Mouse (Mus musculus) liver, postnatal 0 days (tissue): ENCODE results near the gene Lypd4. TPM values are rescaled to one million over a fixed set of nuclear protein-coding genes. Genes with fewer than 3 reads are reported as not detected.
"Not testable (repeated sequence)": the region's sequence is repeated elsewhere in the genome, so short reads cannot be mapped to it uniquely, and the experiment has no call there.

Experiments used
- ATAC-seq: fragments of 200-750 bp; cut with Nextera tagmentation; 2 replicates; pipeline ENCODE4 v1.8.0; 2017; ENCODE audit warnings: mild to moderate bottlenecking, moderate library complexity
- DNase-seq: peaks from one replicate; pipeline ENCODE4 v3.0.0-alpha.2; 2016
- H3K27ac ChIP-seq: fragments of 300-500 bp; sonication (generic); 2 replicates; pipeline ENCODE4 v1.5.1; 2014; ENCODE audit warnings: antibody characterized with exemption, moderate library complexity, mild to moderate bottlenecking, low read depth
- H3K27me3 ChIP-seq: fragments of 300-500 bp; sonication (generic); 2 replicates; pipeline ENCODE4 v1.6.1; 2014; ENCODE audit warnings: low read length, control low read depth, mixed read lengths; ENCODE audit not compliant: insufficient read depth
- H3K36me3 ChIP-seq: fragments of 300-500 bp; sonication (generic); replicated peaks from 2 replicates; pipeline ENCODE4 v1.6.1; 2014; ENCODE audit warnings: mild to moderate bottlenecking, control low read depth, low read length, moderate library complexity, mixed read lengths; ENCODE audit not compliant: insufficient read depth
- H3K4me1 ChIP-seq: fragments of 300-500 bp; sonication (generic); 2 replicates; pipeline ENCODE4 v1.6.1; 2014; ENCODE audit warnings: antibody characterized with exemption, mild to moderate bottlenecking, control low read depth; ENCODE audit not compliant: insufficient read depth
- H3K4me2 ChIP-seq: fragments of 300-500 bp; sonication (generic); 2 replicates; pipeline ENCODE4 v1.6.1; 2014; ENCODE audit warnings: low read depth, mild to moderate bottlenecking, low read length, moderate library complexity, mixed read lengths
- H3K4me3 ChIP-seq: fragments of 300-500 bp; sonication (generic); 2 replicates; pipeline ENCODE4 v1.5.1; 2014; ENCODE audit warnings: low read depth, low read length
- H3K9ac ChIP-seq: fragments of 300-500 bp; sonication (generic); replicated peaks from 2 replicates; pipeline ENCODE4 v1.6.1; 2014; ENCODE audit warnings: mild to moderate bottlenecking, moderate library complexity
- H3K9me3 ChIP-seq: fragments of 300-500 bp; sonication (generic); 2 replicates; pipeline ENCODE4 v1.6.1; 2016; ENCODE audit warnings: mild to moderate bottlenecking, control low read depth, low read length, mixed read lengths
- CTCF ChIP-seq: sonication (generic); IDR thresholded peaks from 2 replicates; pipeline ENCODE4 v1.5.1; 2016; ENCODE audit warnings: antibody characterized with exemption, low read depth
- EP300 ChIP-seq: IDR thresholded peaks from 2 replicates; pipeline ENCODE4 v1.6.1; 2016; ENCODE audit warnings: antibody characterized with exemption, low read depth, mild to moderate bottlenecking
- WGBS: fragments of 180-500 bp; shearing (Covaris S2); extraction: QIAGEN DNeasy Blood & Tissue Kit; methylation state at CpG from one replicate; pipeline ENCODE4 v1.1.7; 2014; ENCODE audit not compliant: insufficient replicate concordance; 5-methylcytosine and 5-hydroxymethylcytosine counted together
- polyA plus RNA-seq: library from polyadenylated mRNA; unstranded; fragments of >200 nt; fragmentation: Nextera tagmentation; extraction: Ambion mirVana; gene quantifications from 2 replicates; pipeline ENCODE4 v1.2.1, GENCODE M21; 2015

Gene Lypd4
- polyA plus RNA-seq, 1 experiment from 2014 or later = not detected

DNA sequence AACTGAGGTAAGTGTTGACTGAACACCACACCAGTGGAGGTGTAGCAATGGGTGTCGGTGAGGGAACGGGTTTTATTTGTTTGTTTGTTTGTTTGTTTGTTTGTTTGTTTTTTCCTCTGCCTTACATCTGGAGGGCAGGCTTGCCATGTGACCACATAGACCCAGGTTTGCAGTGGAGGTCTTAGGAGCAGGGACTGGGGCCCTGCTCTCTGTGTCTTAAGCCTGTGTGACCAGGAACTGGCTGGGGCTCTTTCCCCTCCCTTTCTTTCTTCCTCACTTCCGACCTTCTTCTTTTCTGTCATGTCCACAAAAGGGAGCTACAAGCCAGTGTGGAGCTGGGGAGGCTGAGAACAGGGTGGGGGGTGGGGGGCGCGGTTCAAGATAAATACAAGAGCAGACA lies 28.2 kb upstream of the Lypd4 start:
- WGBS = 67% methylated on average over 5 of the region's 5 CpGs
- no peaks in the 10 kb centered on the region for H3K36me3 ChIP-seq
- peak overlapping the region; percentile 0; the same call in 1 of the 2 replicates for H3K4me2 ChIP-seq
- H3K27me3 ChIP-seq = no peaks in the 10 kb centered on the region
- DNase-seq (no peak), ATAC-seq (no peak)
- H3K27ac ChIP-seq = 0 out of 2 replicates have a peak overlapping the region, but pooled peaks have one; percentile 8
- H3K9ac ChIP-seq = 0 out of 2 replicates have a peak overlapping the region, but pooled peaks have one; percentile 4
- peak overlapping the region; percentile 29 for H3K4me3 ChIP-seq
- H3K4me1 ChIP-seq = peaks cover 9% of the 10 kb centered on the region
- TF ChIP-seq CTCF = no peak
- no peak for TF ChIP-seq EP300
- H3K9me3 ChIP-seq = no peaks in the 10 kb centered on the region

DNA sequence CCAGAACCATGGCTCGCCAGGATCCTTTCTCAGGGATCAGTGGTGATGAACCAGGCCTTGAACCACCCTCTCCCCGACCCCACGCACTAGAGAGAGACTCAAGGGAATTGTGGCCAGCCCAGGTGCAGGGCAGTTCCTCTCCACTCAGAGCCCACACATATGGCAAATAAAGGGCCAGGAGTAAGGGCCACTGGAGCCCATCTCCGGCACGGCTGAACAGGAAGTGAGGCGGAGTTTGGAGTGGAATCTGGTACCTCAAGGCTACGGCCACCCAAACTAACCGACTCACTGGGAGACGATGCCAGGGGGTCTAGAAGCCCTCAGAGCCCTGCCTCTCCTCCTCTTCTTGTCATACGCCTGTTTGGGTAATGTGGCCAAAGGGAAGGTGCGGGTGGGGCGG lies 27.5 kb upstream of the Lypd4 start, which contains the start of gene Cd79a:
Gene Cd79a, plus strand, starts transcription at position 158 of the 400 bp plus-strand sequence.
- Histone ChIP-seq H3K4me2 (peak within 1 kb of the TSS; percentile 0; the same call in 1 of the 2 replicates), H3K9me3 (no peaks in the 10 kb centered on the region), H3K36me3 (no peaks in the 10 kb centered on the region), H3K4me3 (peak within 1 kb of the TSS; percentile 29), H3K27ac (peak within 1 kb of the TSS; percentile 69), H3K27me3 (no peaks in the 10 kb centered on the region), H3K4me1 (peaks cover 5% of the 10 kb centered on the region; the same call in 1 of the 2 replicates), H3K9ac (0 out of 2 replicates have a peak within 1 kb of the TSS, but pooled peaks have one; percentile 4)
- peak; percentile 62 for DNase-seq
- TF ChIP-seq EP300 (peak; percentile 17; the same call in 1 of the 2 replicates), CTCF (no peak)
- ATAC-seq = peak; percentile 54
- 57% methylated on average over 12 of the region's 12 CpGs for WGBS

DNA sequence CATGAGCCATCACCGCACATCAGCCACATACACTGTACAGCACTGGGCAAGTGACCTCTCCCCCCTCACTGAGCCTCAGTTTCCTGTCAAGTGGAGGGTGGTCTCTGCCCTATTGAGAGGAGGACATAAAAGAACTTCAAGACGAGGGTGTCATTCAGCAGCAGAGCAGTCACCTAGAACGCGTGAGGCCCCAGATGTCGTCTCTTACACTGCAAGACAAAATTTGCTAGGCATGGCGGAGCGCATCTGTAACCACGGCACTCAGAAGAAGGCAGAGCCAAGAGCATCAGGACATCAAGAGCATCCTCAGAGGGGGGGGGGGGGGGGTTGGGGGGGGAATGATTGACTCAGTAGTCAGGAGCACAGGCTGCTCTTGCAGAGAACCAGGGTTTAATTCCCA lies 26.5 kb upstream of the Lypd4 start:
- no peak for TF ChIP-seq CTCF
- TF ChIP-seq EP300 = no peak
- H3K36me3 ChIP-seq = 0 out of 2 replicates have a peak, but pooled peaks cover under 1% of the 10 kb centered on the region
- H3K9ac ChIP-seq = no peak overlapping the region
- 0 out of 2 replicates have a peak, but pooled peaks cover 2% of the 10 kb centered on the region for H3K4me1 ChIP-seq
- ATAC-seq (no peak), DNase-seq (no peak)
- no peak overlapping the region for H3K4me2 ChIP-seq
- no peaks in the 10 kb centered on the region for H3K9me3 ChIP-seq
- H3K4me3 ChIP-seq = no peak overlapping the region
- 71% methylated on average over 8 of the region's 8 CpGs for WGBS
- H3K27me3 ChIP-seq = no peaks in the 10 kb centered on the region
- H3K27ac ChIP-seq = peak overlapping the region; percentile 67

DNA sequence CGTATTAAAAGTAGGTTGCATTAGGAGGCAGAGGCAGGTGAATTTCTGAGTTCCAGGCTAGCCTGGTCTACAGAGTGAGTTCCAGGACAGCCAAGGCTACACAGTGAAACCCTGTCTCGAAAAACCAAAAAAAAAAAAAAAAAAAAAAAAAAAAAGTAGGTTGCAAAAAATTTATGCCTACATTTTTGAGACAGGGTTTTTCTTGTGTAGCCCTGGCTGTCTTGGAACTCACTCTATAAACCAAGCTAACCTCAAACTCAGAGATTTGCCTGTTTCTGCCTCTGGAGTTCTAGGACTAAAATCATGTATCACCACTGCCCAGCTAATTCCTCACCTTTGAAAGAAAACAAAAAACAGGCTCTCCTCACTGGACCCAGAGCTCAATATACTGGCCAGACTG lies 26.0 kb upstream of the Lypd4 start:
- H3K9me3 ChIP-seq, H3K4me3 ChIP-seq, H3K4me1 ChIP-seq, DNase-seq, H3K4me2 ChIP-seq, ATAC-seq, H3K36me3 ChIP-seq, H3K9ac ChIP-seq, H3K27me3 ChIP-seq: not testable (repeated sequence)
- H3K27ac ChIP-seq = 0 out of 2 replicates have a peak overlapping the region, but pooled peaks have one; percentile 55
- WGBS = 81% methylated on average over 2 of the region's 2 CpGs

DNA sequence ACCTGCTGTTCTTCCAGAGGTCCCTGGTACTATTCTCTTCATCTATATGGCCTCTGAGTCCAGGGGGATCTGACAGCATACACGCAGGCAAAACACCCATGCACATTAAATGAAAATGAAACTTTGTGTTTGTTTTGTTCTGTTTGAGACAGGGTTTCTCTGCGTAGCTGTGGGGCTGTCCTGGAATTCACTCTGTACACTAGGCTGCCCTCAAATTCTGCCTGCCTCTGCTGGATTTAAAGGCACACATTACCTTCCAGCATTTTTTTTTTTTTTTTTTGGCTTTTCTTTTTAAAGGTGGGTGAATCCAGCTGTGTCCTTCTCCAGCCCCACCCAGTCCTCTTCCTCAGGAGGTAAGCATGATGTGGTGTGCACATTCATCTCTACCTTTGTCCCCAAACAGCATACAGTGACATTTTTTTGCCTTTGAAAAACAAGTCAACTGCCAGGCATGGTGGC lies 22.4 kb upstream of the Lypd4 start:
- DNase-seq (no peak), ATAC-seq (no peak)
- no peaks in the 10 kb centered on the region for H3K9me3 ChIP-seq
- H3K27me3 ChIP-seq = no peaks in the 10 kb centered on the region
- peak overlapping the region; percentile 30; the same call in 1 of the 2 replicates for H3K27ac ChIP-seq
- peaks cover 34% of the 10 kb centered on the region for H3K36me3 ChIP-seq
- H3K4me1 ChIP-seq = peaks cover 5% of the 10 kb centered on the region; the same call in 1 of the 2 replicates
- no peak overlapping the region for H3K9ac ChIP-seq
- H3K4me2 ChIP-seq = no peak overlapping the region
- H3K4me3 ChIP-seq = no peak overlapping the region
- 55% methylated on average over 2 of the region's 2 CpGs for WGBS
- TF ChIP-seq EP300 (no peak), CTCF (no peak)

DNA sequence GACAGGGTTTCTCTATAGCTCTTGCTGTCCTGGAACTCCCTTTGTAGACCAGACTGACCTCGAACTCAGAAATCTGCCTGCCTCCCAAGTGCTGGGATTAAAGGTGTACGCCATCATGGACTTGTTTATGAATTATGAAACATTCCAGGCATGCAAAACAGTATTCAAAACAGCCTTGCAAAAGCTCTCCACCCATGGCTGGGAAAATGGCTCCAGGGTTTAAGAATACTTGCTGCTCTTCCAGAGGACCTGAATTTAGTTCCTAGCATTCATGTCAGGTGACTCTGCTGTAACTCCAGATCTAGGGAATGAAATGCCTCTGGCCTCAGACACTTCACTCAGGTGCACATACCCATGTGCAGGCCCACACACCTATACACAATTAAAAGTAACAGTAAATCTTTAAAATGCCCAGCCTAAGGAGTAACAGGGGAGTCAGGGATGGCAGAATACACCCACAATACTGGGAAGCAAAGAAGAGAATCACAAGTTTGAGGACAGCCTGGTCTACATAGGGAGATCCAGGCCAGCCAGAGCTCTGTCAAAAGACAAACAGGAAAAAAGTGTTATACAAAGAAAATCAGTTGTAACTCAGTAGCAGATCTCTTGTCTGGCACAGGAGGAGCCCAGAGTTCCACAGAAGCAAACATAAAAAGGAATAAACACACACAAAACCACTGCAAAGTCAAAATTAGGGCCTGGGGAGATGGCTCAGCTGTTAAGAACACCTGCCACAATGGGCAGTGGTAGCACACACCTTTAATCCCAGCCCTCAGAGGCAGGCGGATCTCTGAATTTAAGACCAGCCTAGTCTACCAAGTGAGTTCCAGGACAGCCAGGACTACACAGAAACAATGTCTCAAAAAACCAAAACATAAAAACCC lies 21.7 kb upstream of the Lypd4 start:
- 71% methylated on average over 3 of the region's 3 CpGs for WGBS
- no peak overlapping the region for H3K4me3 ChIP-seq
- no peak for DNase-seq
- peaks cover 11% of the 10 kb centered on the region for H3K4me1 ChIP-seq
- peaks cover 41% of the 10 kb centered on the region for H3K36me3 ChIP-seq
- no peaks in the 10 kb centered on the region for H3K9me3 ChIP-seq
- no peak for TF ChIP-seq EP300
- TF ChIP-seq CTCF = no peak
- H3K27me3 ChIP-seq = no peaks in the 10 kb centered on the region
- no peak overlapping the region for H3K9ac ChIP-seq
- H3K4me2 ChIP-seq = no peak overlapping the region
- peak overlapping the region; percentile 30; the same call in 1 of the 2 replicates for H3K27ac ChIP-seq
- no peak for ATAC-seq
